Mouse (Mus musculus): ENCODE data around the gene Itgae.

Gene Itgae

GRCm38 (mm10) chr11:73090283-73090682, at the start of gene Itgae:
Itgae (plus strand) TSS chr11:73090583.
- DNase-seq (ENCODE audit: low spot score): no peak

- DNase-seq (ENCODE audit: low spot score): peak; percentile 35
These were observed 46.1 kb upstream of the Itgae start for GRCm38 (mm10) chr11:73044229-73044755.

- no peak for DNase-seq (ENCODE audit: low spot score)
These were observed 45.6 kb upstream of the Itgae start for GRCm38 (mm10) chr11:73044789-73045188.

DNA sequence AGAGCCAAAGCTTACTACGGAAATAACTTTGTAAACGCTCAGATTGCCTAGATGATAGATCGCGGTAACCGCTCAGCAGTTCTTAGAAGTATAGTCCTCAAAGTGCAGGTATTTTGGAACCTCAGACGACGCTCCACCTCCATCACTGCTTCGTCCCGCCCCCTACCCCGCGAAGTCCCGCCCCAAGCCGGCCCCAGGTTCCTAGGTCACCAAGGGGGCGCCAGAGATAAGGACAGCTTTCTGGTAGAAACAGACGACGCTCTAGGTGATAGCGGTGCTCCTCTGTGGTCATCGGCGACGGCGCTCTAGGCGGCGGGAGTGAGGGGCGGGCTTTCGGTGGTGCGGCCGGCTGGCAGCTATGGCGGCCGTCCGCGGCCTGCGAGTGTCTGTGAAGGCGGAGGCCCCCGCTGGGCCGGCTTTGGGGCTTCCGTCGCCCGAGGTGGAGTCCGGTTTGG, 42.8 kb upstream of the Itgae start, which contains the start of gene Ncbp3:
Gene Ncbp3 (plus strand): TSS at position 242 of the 455 bp plus-strand sequence.
- peak; percentile 96 for DNase-seq (ENCODE audit: low spot score)

DNA sequence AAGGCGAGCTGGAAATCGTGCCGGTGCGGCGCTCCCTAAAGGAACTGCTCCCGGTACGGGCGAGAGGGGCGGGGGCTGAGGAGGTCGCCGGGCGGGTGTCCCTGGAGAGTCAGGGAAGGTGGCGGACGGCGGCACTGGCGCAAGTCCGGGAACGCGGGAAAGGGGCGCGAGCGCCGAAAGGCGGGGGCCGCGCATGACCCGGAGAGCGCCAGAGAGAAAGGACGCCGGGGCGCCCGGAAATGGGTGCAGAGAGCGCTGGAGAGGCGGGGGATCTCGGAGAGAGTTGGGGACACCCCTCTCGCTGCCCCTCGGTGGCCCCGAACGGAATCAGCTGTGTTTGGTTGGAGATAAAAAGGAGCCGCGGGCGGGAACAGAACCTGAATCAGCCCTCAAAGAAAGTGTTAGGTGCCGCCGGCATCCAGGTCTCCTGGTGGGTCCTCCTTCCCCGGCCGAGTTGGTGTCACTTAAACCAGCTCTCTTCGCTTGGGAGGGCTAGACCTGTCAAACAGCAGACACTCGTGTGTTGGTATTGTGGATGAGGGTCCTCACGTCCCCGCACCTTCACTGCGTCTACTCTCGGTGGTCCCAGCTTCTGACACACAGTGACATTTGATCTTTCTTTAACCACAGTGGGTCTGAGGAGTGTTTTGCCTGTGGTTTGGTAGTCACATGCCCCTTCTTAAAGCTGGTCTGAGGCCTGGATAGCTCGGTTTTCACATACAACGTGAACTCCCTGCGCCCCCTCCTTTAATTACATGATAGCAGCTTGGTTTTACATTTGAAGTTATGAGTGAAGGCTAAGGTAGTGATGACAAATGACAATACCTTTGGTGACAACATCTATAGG, 42.1 kb upstream of the Itgae start:
- DNase-seq (ENCODE audit: low spot score): no peak

GRCm38 (mm10) chr11:73049335-73049734, 41.0 kb upstream of the Itgae start:
- DNase-seq (ENCODE audit: low spot score): peak; percentile 71

- no peak for DNase-seq (ENCODE audit: low spot score)
These were observed 37.6 kb upstream of the Itgae start for GRCm38 (mm10) chr11:73052795-73053194.

DNA sequence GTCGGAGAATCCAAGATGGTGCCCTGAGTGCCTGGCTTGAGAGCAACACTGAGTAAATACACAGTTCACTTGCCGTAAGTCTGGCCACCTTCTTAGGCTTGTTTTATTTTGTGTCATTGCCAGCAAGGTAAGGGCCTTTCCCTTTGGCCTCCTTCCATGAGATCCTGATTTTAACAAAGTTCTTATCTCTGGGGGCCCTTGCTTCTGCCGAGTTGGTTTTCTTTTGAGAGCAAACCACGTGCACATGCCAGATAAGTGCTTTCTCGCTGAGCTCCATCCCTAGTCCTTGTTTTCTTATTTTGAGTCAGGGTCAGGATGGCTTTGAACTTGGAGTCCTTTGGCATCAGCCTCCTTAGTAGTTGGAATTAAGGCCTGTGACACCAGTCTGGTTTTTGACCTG, 32.7 kb upstream of the Itgae start:
- no peak for DNase-seq (ENCODE audit: low spot score)

- DNase-seq (ENCODE audit: low spot score): no peak
These were observed 30.8 kb upstream of the Itgae start for GRCm38 (mm10) chr11:73059630-73060029.

- DNase-seq (ENCODE audit: low spot score): no peak
These were observed 29.0 kb upstream of the Itgae start for GRCm38 (mm10) chr11:73061413-73061812.

DNA sequence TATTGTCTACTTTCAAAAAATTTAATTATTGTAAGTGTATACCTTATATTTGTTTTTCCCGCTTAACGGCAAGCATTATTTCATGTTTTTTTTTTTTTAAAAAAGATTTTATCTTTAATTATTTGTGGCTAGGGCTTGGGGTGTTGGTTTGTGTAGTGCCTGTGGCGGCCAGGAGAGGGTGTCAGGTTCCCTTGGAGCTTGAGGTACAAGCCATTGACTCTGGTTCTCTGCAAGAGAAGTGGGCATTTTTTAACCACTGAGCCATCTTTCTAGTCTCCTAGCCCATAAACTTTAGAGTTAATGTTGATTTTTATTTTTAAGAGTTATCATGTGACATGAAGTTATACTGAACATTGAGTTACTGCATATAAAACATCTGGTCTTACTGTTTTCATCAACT, 18.5 kb upstream of the Itgae start:
- DNase-seq (ENCODE audit: low spot score): no peak

GRCm38 (mm10) chr11:73076295-73076694, 14.1 kb upstream of the Itgae start:
- DNase-seq (ENCODE audit: low spot score): no peak

DNA sequence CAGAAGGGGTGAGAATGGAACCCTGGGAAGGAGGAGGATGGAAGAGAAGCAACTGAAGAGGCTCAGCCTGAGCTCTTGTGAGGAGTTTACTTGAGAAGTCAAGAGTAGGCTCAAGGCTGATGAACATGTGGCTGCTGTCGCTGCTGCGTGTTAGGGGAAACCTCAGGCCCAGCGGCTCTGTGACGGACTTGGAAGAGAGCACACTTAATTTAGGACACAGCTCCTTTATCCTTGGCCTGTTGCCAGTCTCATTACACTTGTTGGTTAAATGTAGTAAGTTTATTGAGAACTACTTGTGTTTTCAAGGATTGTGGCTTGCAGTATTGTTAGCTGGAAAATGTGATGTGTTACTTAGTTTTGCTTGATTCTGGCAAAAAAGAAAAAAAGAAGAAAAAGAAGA, 13.7 kb upstream of the Itgae start:
- no peak for DNase-seq (ENCODE audit: low spot score)

- DNase-seq (ENCODE audit: low spot score): no peak
These were observed 13.1 kb upstream of the Itgae start for GRCm38 (mm10) chr11:73077211-73077720.

- DNase-seq (ENCODE audit: low spot score): no peak
These were observed 11.8 kb upstream of the Itgae start for GRCm38 (mm10) chr11:73078615-73079014.

GRCm38 (mm10) chr11:73080306-73080705, 10.1 kb upstream of the Itgae start:
- DNase-seq (ENCODE audit: low spot score): no peak

- no peak for DNase-seq (ENCODE audit: low spot score)
These were observed 6.1 kb upstream of the Itgae start for GRCm38 (mm10) chr11:73084303-73084702.

DNA sequence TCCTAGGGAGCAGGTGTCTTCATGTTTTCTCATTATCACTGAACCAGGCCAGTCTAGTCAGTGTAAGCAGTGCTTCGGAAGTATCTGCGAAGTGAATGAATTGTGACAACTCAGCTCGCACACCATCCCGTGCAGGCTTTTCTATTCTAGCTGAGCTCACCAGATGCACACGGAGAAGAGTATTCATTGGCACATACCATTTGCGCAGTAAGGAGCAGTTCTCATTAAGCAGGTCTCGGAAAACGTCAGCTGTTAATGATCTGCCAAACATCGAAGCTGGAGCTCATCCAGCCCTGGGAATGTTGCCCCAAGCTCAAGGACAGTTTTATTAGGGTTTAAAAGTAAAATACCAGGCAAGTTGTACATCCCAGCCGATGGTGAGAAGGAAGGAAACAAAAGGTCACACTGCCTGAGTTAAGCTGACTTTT, 5.6 kb upstream of the Itgae start:
- DNase-seq (ENCODE audit: low spot score): no peak

DNA sequence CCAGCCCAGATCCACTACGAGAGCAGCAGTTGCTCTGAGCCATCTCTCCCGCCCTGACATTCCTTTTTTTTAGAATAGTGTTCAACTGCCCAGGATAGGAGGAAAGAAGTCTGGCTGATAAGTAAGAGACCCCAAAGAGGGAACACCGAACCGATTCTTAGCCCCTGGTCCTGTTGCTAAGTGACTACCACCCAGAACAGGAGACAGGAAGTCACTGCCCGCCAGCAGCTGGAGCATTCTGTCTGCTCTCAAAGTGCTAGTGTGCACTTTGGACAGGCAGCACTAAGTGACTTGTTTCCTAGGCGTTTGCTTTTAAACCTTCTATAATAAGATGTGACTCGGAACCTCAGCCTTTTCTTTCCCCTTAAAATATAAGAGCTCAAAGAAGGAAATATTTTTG, 5.0 kb upstream of the Itgae start:
- DNase-seq (ENCODE audit: low spot score): no peak

- no peak for DNase-seq (ENCODE audit: low spot score)
These were observed 2.5 kb upstream of the Itgae start for GRCm38 (mm10) chr11:73087700-73088480.

DNA sequence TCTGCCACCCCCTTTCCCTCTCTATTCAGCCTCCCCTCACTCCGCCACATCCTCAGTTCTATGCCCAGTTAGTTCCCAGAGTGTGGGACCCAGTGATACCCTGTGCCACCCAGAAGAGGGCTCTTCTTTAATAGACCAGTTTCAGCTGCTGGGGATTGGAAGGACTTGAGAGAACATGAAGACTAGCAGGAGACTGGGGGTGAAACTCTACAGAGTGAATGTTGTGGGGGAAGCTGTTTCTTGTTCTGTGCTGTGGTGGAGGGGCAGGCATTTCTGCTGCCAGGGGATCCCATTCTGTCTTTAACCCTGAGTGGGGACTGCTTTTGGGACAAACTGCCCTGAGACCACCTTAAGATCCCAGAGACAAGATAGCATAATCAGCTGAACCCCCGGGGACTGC, 443 bp downstream of the Itgae start:
- DNase-seq (ENCODE audit: low spot score): no peak

- no peak for DNase-seq (ENCODE audit: low spot score)
These were observed 1.7 kb downstream of the Itgae start for GRCm38 (mm10) chr11:73092057-73092456.

- peak; percentile 32 for DNase-seq (ENCODE audit: low spot score)
These were observed 2.5 kb downstream of the Itgae start for GRCm38 (mm10) chr11:73092877-73093276.
